Mouse (Mus musculus): ENCODE results near the gene Ssbp1.

Ssbp1 gene

GRCm38 (mm10) chr6:40471720-40472010 lies 513 bp downstream of the Ssbp1 start:
- DNase-seq = peak; percentile 5

- DNase-seq = no peak
Measured at GRCm38 (mm10) chr6:40476132-40476531, 5.0 kb downstream of the Ssbp1 start.

- DNase-seq = no peak
Measured at GRCm38 (mm10) chr6:40479705-40480104, 8.6 kb downstream of the Ssbp1 start.

- no peak for DNase-seq
Measured at GRCm38 (mm10) chr6:40482318-40482717, 11.2 kb downstream of the Ssbp1 start.

GRCm38 (mm10) chr6:40490933-40491332 lies 19.8 kb downstream of the Ssbp1 start, which contains the start of gene Tas2r137:
Gene Tas2r137, plus strand, starts transcription at chr6:40491233.
- DNase-seq = no peak

- DNase-seq = no peak
Measured at GRCm38 (mm10) chr6:40493229-40493628, 22.1 kb downstream of the Ssbp1 start, which contains the start of gene Tas2r108. Gene Tas2r108, plus strand, starts transcription at chr6:40493529.

- no peak for DNase-seq
Measured at GRCm38 (mm10) chr6:40519408-40519807, 48.3 kb downstream of the Ssbp1 start, which contains the start of gene Prss37. Gene Prss37, minus strand, starts transcription at chr6:40519508.
